Mouse (Mus musculus) myocyte (in vitro differentiated cells): ENCODE measurements around the gene Pcbp3. TPM values are rescaled to one million over a fixed set of nuclear protein-coding genes. Genes with fewer than 3 reads are reported as not detected.

Source experiments
- H3K27me3 ChIP-seq: one replicate; pipeline ENCODE4 v1.6.1; 2011; ENCODE audit not compliant: control insufficient read depth, insufficient read depth, insufficient read length
- H3K36me3 ChIP-seq: one replicate; pipeline ENCODE4 v1.6.1; 2011; ENCODE audit not compliant: control insufficient read depth, insufficient read depth
- H3K4me2 ChIP-seq: one replicate; pipeline ENCODE4 v1.6.1; 2011; ENCODE audit warnings: low read depth, control low read depth
- H3K4me3 ChIP-seq: one replicate; pipeline ENCODE4 v1.5.1; 2011; ENCODE audit warnings: mild to moderate bottlenecking, control low read depth, moderate library complexity
- H3K79me2 ChIP-seq: one replicate; pipeline ENCODE4 v1.6.1; 2011; ENCODE audit not compliant: control insufficient read depth, insufficient read depth
- H3ac ChIP-seq: one replicate; pipeline ENCODE4 v1.6.1; 2011; ENCODE audit not compliant: control insufficient read depth, insufficient read length
- CEBPB ChIP-seq: IDR thresholded peaks from 2 replicates; pipeline ENCODE4 v1.6.1; 2011; ENCODE audit warnings: mild to moderate bottlenecking, moderate library complexity; ENCODE audit not compliant: poor library complexity, insufficient read depth, severe bottlenecking
- E2F4 ChIP-seq: IDR thresholded peaks from one replicate; pipeline ENCODE4 v1.6.1; 2011; ENCODE audit warnings: mild to moderate bottlenecking, control low read depth, moderate library complexity; ENCODE audit not compliant: insufficient read depth
- MAX ChIP-seq: IDR thresholded peaks from one replicate; pipeline ENCODE4 v1.6.1; 2011; ENCODE audit warnings: low read depth, mild to moderate bottlenecking, control low read depth
- MYOD1 ChIP-seq, 3 experiments: IDR thresholded peaks; one replicate each; pipeline ENCODE4 v1.6.1; 2011; ENCODE audit warnings: control low read depth in 2 of 3, low read depth in 2 of 3, mild to moderate bottlenecking in 2 of 3, moderate library complexity in 1 of 3; ENCODE audit not compliant: insufficient read length in 2 of 3, control insufficient read depth in 1 of 3
- MYOG ChIP-seq, 3 experiments: IDR thresholded peaks; one replicate each; pipeline ENCODE4 v1.6.1; 2011; ENCODE audit warnings: control low read depth in 2 of 3, low read depth in 2 of 3, mild to moderate bottlenecking in 2 of 3; ENCODE audit not compliant: insufficient read length in 2 of 3, control insufficient read depth in 1 of 3, insufficient read depth in 1 of 3
- POLR2A ChIP-seq: IDR thresholded peaks from one replicate; pipeline ENCODE4 v1.6.1; 2011; ENCODE audit warnings: low read depth, mild to moderate bottlenecking, control low read depth, moderate library complexity; ENCODE audit not compliant: insufficient read length
- POLR2AphosphoS2 ChIP-seq: IDR thresholded peaks from one replicate; pipeline ENCODE4 v1.6.1; 2011; ENCODE audit warnings: low read depth, control low read depth; ENCODE audit not compliant: insufficient read length
- REST ChIP-seq: IDR thresholded peaks from one replicate; pipeline ENCODE4 v1.6.1; 2011; ENCODE audit warnings: mild to moderate bottlenecking, control low read depth, moderate library complexity; ENCODE audit not compliant: insufficient read depth, insufficient read length
- SRF ChIP-seq: IDR thresholded peaks from one replicate; pipeline ENCODE4 v1.6.1; 2011; ENCODE audit warnings: low read depth; ENCODE audit not compliant: control insufficient read depth, insufficient read length
- TCF12 ChIP-seq: IDR thresholded peaks from one replicate; pipeline ENCODE4 v1.6.1; 2011; ENCODE audit warnings: mild to moderate bottlenecking, control low read depth; ENCODE audit not compliant: poor library complexity, insufficient read depth, severe bottlenecking
- TCF3 ChIP-seq: IDR thresholded peaks from one replicate; pipeline ENCODE4 v1.6.1; 2011; ENCODE audit warnings: low read depth, control low read depth; ENCODE audit not compliant: insufficient read length
- USF1 ChIP-seq: IDR thresholded peaks from one replicate; pipeline ENCODE4 v1.6.1; 2011; ENCODE audit warnings: low read depth, mild to moderate bottlenecking, control low read depth, moderate library complexity
- polyA plus RNA-seq: library from polyadenylated mRNA; unstranded; fragments of >200 nt; fragmentation: generic; extraction: Trizol; gene quantifications from one replicate; pipeline ENCODE4 v1.2.1, GENCODE M21; 2012; ENCODE audit warnings: missing spikeins

The Pcbp3 gene
- polyA plus RNA-seq, 1 experiment = 10.0 TPM

GRCm38 (mm10) chr10:76891456-76891855 is 70.2 kb downstream of the Pcbp3 start:
- H3K79me2 ChIP-seq = no peaks in the 10 kb centered on the region
- TF ChIP-seq TCF3 = no peak
- TF ChIP-seq CEBPB = no peak
- no peak for TF ChIP-seq MYOG (IDR thresholded peaks at IDR 0.05; ENCODE audit: control insufficient read depth in 1 of 3, insufficient read depth in 1 of 3, insufficient read length in 2 of 3, low read depth in 2 of 3)
- no peak for TF ChIP-seq TCF12
- no peak for TF ChIP-seq REST
- TF ChIP-seq POLR2AphosphoS2 = no peak
- TF ChIP-seq E2F4 = no peak
- no peak for TF ChIP-seq MYOD1 (IDR thresholded peaks at IDR 0.05; ENCODE audit: control insufficient read depth in 1 of 3, insufficient read length in 2 of 3, low read depth in 2 of 3)
- no peak for TF ChIP-seq POLR2A
- no peak for TF ChIP-seq USF1
- TF ChIP-seq MAX = no peak
- TF ChIP-seq SRF = no peak
- H3ac ChIP-seq = no peak overlapping the region
- no peak overlapping the region for H3K4me2 ChIP-seq
- H3K36me3 ChIP-seq = no peaks in the 10 kb centered on the region
- no peaks in the 10 kb centered on the region for H3K27me3 ChIP-seq
- H3K4me3 ChIP-seq = no peak overlapping the region

GRCm38 (mm10) chr10:76883442-76884244 is 78.0 kb downstream of the Pcbp3 start:
- Histone ChIP-seq H3K4me2 (no peak overlapping the region), H3K79me2 (no peaks in the 10 kb centered on the region), H3K4me3 (no peak overlapping the region), H3K36me3 (no peaks in the 10 kb centered on the region), H3K27me3 (no peaks in the 10 kb centered on the region), H3ac (no peak overlapping the region)
- TF ChIP-seq POLR2A (no peak), MAX (no peak), TCF12 (no peak), MYOD1 (IDR thresholded peaks at IDR 0.05; ENCODE audit: control insufficient read depth in 1 of 3, insufficient read length in 2 of 3, low read depth in 2 of 3) (no peak), USF1 (no peak), REST (no peak), CEBPB (no peak), MYOG (IDR thresholded peaks at IDR 0.05; ENCODE audit: control insufficient read depth in 1 of 3, insufficient read depth in 1 of 3, insufficient read length in 2 of 3, low read depth in 2 of 3) (no peak), E2F4 (no peak), TCF3 (no peak), POLR2AphosphoS2 (no peak), SRF (no peak)

- Histone ChIP-seq H3K4me2 (no peak overlapping the region), H3K4me3 (no peak overlapping the region), H3K27me3 (no peaks in the 10 kb centered on the region), H3K36me3 (no peaks in the 10 kb centered on the region), H3ac (no peak overlapping the region), H3K79me2 (no peaks in the 10 kb centered on the region)
- no peak for TF ChIP-seq TCF12
- TF ChIP-seq CEBPB = no peak
- TF ChIP-seq USF1 = no peak
- TF ChIP-seq MAX = no peak
- no peak for TF ChIP-seq TCF3
These were observed 78.8 kb downstream of the Pcbp3 start for GRCm38 (mm10) chr10:76882644-76883441.

- Histone ChIP-seq H3ac (no peak overlapping the region), H3K79me2 (no peaks in the 10 kb centered on the region), H3K27me3 (no peaks in the 10 kb centered on the region), H3K4me3 (no peak overlapping the region), H3K4me2 (no peak overlapping the region), H3K36me3 (no peaks in the 10 kb centered on the region)
- no peak for TF ChIP-seq POLR2A
- no peak for TF ChIP-seq MYOD1 (IDR thresholded peaks at IDR 0.05; ENCODE audit: control insufficient read depth in 1 of 3, insufficient read length in 2 of 3, low read depth in 2 of 3)
- TF ChIP-seq SRF = no peak
- no peak for TF ChIP-seq MAX
- TF ChIP-seq E2F4 = no peak
- no peak for TF ChIP-seq CEBPB
- TF ChIP-seq MYOG (IDR thresholded peaks at IDR 0.05; ENCODE audit: control insufficient read depth in 1 of 3, insufficient read depth in 1 of 3, insufficient read length in 2 of 3, low read depth in 2 of 3) = no peak
- TF ChIP-seq POLR2AphosphoS2 = no peak
- TF ChIP-seq REST = no peak
- no peak for TF ChIP-seq USF1
- no peak for TF ChIP-seq TCF3
- no peak for TF ChIP-seq TCF12
These were observed 79.8 kb downstream of the Pcbp3 start for GRCm38 (mm10) chr10:76881900-76882299.
